Comparison of ENCODE assay signal across 7 mouse cellular contexts in the genomic region with DNA sequence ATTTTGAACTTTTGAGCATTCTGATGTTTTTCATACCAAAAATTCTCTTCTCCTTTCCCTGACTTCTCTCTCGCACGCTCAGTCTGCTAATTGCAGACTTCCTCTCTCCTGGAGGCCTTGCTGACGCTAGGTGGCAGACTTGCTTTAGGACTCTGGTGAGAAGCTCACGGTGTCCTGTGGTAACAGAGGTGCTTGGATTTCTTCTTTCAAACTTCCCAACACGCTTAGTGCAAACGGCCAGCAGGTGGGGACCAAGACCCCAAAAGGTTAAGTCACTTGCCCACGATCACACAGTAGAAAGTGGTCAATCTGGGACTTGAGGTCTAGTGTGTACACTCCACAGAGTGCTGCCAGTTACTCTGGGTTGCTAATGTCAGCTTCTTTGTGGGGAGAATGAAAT. TPM values are rescaled to one million over a fixed set of nuclear protein-coding genes. Genes with fewer than 3 reads are reported as not detected.
DNase-seq lines count a peak whose midpoint lies in the region; ATAC-seq and TF ChIP-seq lines count a peak whose summit lies in the region.

No protein-coding gene starts in this region.

- TF ChIP-seq CTCF in kidney, adult 2 months (conservative IDR thresholded peaks at IDR 0.05; ENCODE audit: insufficient read depth, insufficient read length, low read depth, low read length): peak; percentile 76

- H3K27me3 ChIP-seq in kidney, adult 2 months (replicated peaks; ENCODE audit: control insufficient read depth, insufficient read depth, low read length): no peaks in the 10 kb centered on the region
- H3K27me3 ChIP-seq in limb, embryonic 11.5 days (ENCODE audit: control insufficient read depth, insufficient read depth, low read length): no peaks in the 10 kb centered on the region

- no peak overlapping the region for H3K9ac ChIP-seq in limb, embryonic 11.5 days (ENCODE audit: low read length)

- H3K27ac ChIP-seq in kidney, adult 2 months (ENCODE audit: insufficient read depth, low read depth, low read length): no peak overlapping the region
- H3K27ac ChIP-seq in limb, embryonic 11.5 days (replicated peaks; ENCODE audit: low read depth, low read length): no peak overlapping the region

- H3K4me2 ChIP-seq in limb, embryonic 11.5 days (ENCODE audit: low read depth, severe bottlenecking): no peak overlapping the region

- no peaks in the 10 kb centered on the region for H3K4me1 ChIP-seq in kidney, adult 2 months (ENCODE audit: control insufficient read depth, insufficient read depth, low read length)
- H3K4me1 ChIP-seq in limb, embryonic 11.5 days (ENCODE audit: control insufficient read depth, insufficient read depth, low read length): peaks cover 3% of the 10 kb centered on the region; the same call in 1 of the 2 replicates

- peaks cover 7% of the 10 kb centered on the region for H3K36me3 ChIP-seq in kidney, adult 2 months (ENCODE audit: control insufficient read depth, insufficient read depth, low read length)
- H3K36me3 ChIP-seq in limb, embryonic 11.5 days (ENCODE audit: control insufficient read depth, insufficient read depth, low read length): no peaks in the 10 kb centered on the region; the same call in 1 of the 2 replicates

- TF ChIP-seq POLR2A in kidney, adult 2 months (IDR thresholded peaks at IDR 0.05; ENCODE audit: low read depth, low read length): no peak

- H3K9me3 ChIP-seq in limb, embryonic 11.5 days (ENCODE audit: control insufficient read depth, low read length): no peaks in the 10 kb centered on the region

- H3K4me3 ChIP-seq in kidney, adult 2 months (ENCODE audit: insufficient read depth, low read depth, low read length): no peak overlapping the region
- no peak overlapping the region for H3K4me3 ChIP-seq in limb, embryonic 11.5 days (ENCODE audit: low read depth, low read length)

- peak; percentile 21; the same call in 1 of the 2 replicates for ATAC-seq in limb, embryonic 11.5 days (ENCODE audit: insufficient number of reproducible peaks, low FRiP score, low TSS enrichment, low read depth)
- ATAC-seq in monocyte, adult 5-6 weeks (replicated peaks; ENCODE audit: insufficient number of reproducible peaks, low FRiP score, low TSS enrichment, poor library complexity, severe bottlenecking): peak; percentile 59

- DNase-seq in NIH3T3 (ENCODE audit: low read depth): peak; percentile 55
- DNase-seq in c-Kit-positive CD71-positive TER-119-positive erythroid progenitor cells, embryonic 14.5 days (ENCODE audit: low spot score): peak; percentile 31
- peak; percentile 41 to 73 for DNase-seq in frontal cortex, postnatal 10 days (ENCODE audit: low spot score in 2 of 2)
- DNase-seq in kidney, adult 2 months: peak; percentile 58
- DNase-seq in limb, embryonic 11.5 days (ENCODE audit: low spot score): peak; percentile 81
- DNase-seq in spleen, postnatal 4 days (ENCODE audit: low spot score in 2 of 2): peak; percentile 49 to 75

- 15% methylated on average over 7 of the region's 7 CpGs for WGBS in kidney, adult 2 months
- 17% methylated on average over 7 of the region's 7 CpGs for WGBS in limb, embryonic 11.5 days

RNA-seq across cellular contexts. Expression of a gene that starts 13.9 kb away (rescaled TPM):
- polyA plus RNA-seq in kidney, adult 2 months (2012; rRNA removed): 3.1 TPM in 2 replicates
- 9.7 and 10.1 TPM in 2 replicates for polyA plus RNA-seq in limb, embryonic 11.5 days (2014; fragmentation: Nextera tagmentation; extraction: Ambion mirVana)
- total RNA-seq in monocyte, adult 5-6 weeks (2017): 32.9 to 38.3 TPM (median 37.8 TPM) in 3 replicates

RNA-seq across cellular contexts. Expression of a gene that starts 32.8 kb away (rescaled TPM):
- 17.3 and 18.6 TPM in 2 replicates for polyA plus RNA-seq in kidney, adult 2 months (2012; rRNA removed)
- polyA plus RNA-seq in limb, embryonic 11.5 days (2014; fragmentation: Nextera tagmentation; extraction: Ambion mirVana): 86.6 and 88.5 TPM in 2 replicates
- 34.9 to 40.8 TPM (median 36.3 TPM) in 3 replicates for total RNA-seq in monocyte, adult 5-6 weeks (2017)

Comparison
In these comparisons a context has a peak if more than half of its experiments do, and no peak if none do; other contexts are left out.
1. DNase-seq: peak in every context shown above with its lines; median percentile 81 in limb, embryonic 11.5 days; 62 in spleen, postnatal 4 days; 58 in kidney, adult 2 months; 57 in frontal cortex, postnatal 10 days; 55 in NIH3T3; 31 in c-Kit-positive CD71-positive TER-119-positive erythroid progenitor cells, embryonic 14.5 days.